Mouse (Mus musculus): ENCODE measurements at regions not wholly inside any gene's neighbourhood (a gene's known extent, or its start where the extent isn't known, plus 50 kb on each side); places are given as distances from the start of the nearest gene placed in this dataset.

GRCm38 (mm10) chr10:118083035-118083720 lies 58.4 kb upstream of the Mdm1 start:
- in situ Hi-C loops (cut with MboI; ENCODE audit: low pct_unique_long_range_greater_than_20kb in 1 of 2, low sequenced_read_pairs in 2 of 2, unreplicated experiment in 1 of 2): no loop called here

- in situ Hi-C loops (cut with MboI; ENCODE audit: low pct_unique_long_range_greater_than_20kb in 1 of 2, low sequenced_read_pairs in 2 of 2, unreplicated experiment in 1 of 2): no loop called here
Observed at GRCm38 (mm10) chr10:118083721-118084075, 57.9 kb upstream of the Mdm1 start.

GRCm38 (mm10) chr10:118085046-118085983 lies 56.3 kb upstream of the Mdm1 start:
- in situ Hi-C loops (cut with MboI; ENCODE audit: low pct_unique_long_range_greater_than_20kb in 1 of 2, low sequenced_read_pairs in 2 of 2, unreplicated experiment in 1 of 2): no loop called here

DNA sequence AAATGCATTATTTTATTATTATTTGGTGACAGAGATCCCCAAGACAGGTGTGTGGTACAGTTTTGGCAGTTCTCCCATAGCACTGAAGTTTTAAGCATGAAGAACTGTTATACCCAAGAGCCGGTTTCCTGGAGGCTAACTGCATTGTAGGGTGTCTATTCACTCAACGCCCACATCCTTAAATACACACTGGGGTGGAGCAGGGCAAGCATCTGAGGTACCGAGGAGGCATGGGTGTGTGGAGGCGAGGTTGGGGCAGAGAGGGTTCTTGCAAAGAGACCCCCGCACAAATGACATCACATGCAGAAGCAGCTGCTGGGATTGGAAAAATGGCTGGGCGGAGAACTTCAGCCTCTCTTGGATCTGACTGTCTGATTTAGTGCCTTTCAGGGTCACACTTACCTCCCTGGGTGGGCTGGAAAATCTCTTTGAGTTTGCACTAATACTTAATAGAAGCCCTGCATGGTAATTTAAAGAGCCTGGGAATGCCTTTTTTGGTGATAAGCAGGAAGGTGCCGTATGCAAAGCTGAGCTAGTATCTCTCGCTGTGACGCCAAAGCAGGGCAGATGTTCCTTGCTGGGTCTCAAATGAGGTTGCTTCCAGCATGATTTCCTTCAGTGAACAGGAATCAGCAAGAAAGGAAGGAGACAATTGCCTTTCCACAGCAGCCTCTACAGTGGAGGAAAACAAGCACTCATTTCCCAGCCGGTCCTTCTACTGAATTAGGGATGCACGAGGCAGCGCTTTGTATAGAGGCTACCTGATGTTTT lies 53.9 kb upstream of the Mdm1 start:
- in situ Hi-C loops (cut with MboI; ENCODE audit: low pct_unique_long_range_greater_than_20kb in 1 of 2, low sequenced_read_pairs in 2 of 2, unreplicated experiment in 1 of 2): no loop called here

- in situ Hi-C loops (cut with MboI; ENCODE audit: low pct_unique_long_range_greater_than_20kb in 1 of 2, low sequenced_read_pairs in 2 of 2, unreplicated experiment in 1 of 2): no loop called here
Observed at GRCm38 (mm10) chr10:118088499-118088898, 53.1 kb upstream of the Mdm1 start.

DNA sequence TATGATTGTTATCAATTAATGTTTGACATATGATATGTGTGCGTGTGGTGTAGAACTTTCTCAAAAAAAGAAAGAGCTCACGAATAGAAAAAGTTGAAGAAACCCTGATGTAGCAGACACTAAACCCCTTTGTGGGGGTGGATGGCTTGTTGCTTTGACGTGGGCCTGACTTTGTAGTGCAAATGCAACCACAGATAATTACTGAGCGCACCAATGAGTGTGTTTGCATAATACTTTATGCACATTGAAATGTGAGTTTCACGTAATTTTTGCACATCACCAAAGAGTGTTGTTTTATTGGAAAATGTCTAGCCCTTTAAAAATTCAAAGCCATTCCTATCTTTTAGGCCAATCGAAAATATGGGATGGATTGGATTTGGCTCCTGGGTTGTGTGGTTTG lies 51.7 kb upstream of the Mdm1 start:
- in situ Hi-C loops (cut with MboI; ENCODE audit: low pct_unique_long_range_greater_than_20kb in 1 of 2, low sequenced_read_pairs in 2 of 2, unreplicated experiment in 1 of 2): no loop called here

GRCm38 (mm10) chr10:118091476-118091875 lies 50.1 kb upstream of the Mdm1 start:
- in situ Hi-C loops (cut with MboI; ENCODE audit: low pct_unique_long_range_greater_than_20kb in 1 of 2, low sequenced_read_pairs in 2 of 2, unreplicated experiment in 1 of 2): no loop called here

Measured in mouse embryonic stem cell (cell line).